Mouse (Mus musculus): ENCODE data around the gene Rapgef4. TPM values are rescaled to one million over a fixed set of nuclear protein-coding genes. Genes with fewer than 3 reads are reported as not detected.
A peak's percentile ranks its signal among the peaks of the same experiment; 100 is the strongest.

Gene Rapgef4
- polyA plus RNA-seq, 1 experiment from 2014 or later = 4.3 TPM

GRCm38 (mm10) chr2:72038651-72039251, 57.7 kb downstream of the Rapgef4 start:
- Histone ChIP-seq H3K27ac (0 out of 2 replicates have a peak overlapping the region, but pooled peaks have one; percentile 3), H3K36me3 (no peaks in the 10 kb centered on the region), H3K27me3 (replicated peaks) (no peaks in the 10 kb centered on the region), H3K4me1 (peaks cover 4% of the 10 kb centered on the region; the same call in 1 of the 2 replicates), H3K4me2 (peak overlapping the region; percentile 2; the same call in 1 of the 2 replicates), H3K9me3 (no peaks in the 10 kb centered on the region), H3K9ac (no peak overlapping the region), H3K4me3 (replicated peaks) (no peak overlapping the region)
- WGBS = 51% methylated on average over 18 of the region's 18 CpGs
- peak; percentile 36; the same call in 1 of the 2 replicates for ATAC-seq (ENCODE audit: insufficient read depth, low FRiP score, low read depth)

GRCm38 (mm10) chr2:72039522-72040045, 58.5 kb downstream of the Rapgef4 start:
- Histone ChIP-seq H3K27me3 (replicated peaks) (no peaks in the 10 kb centered on the region), H3K9me3 (no peaks in the 10 kb centered on the region), H3K4me2 (no peak overlapping the region), H3K4me3 (replicated peaks) (no peak overlapping the region), H3K4me1 (peaks cover 4% of the 10 kb centered on the region; the same call in 1 of the 2 replicates), H3K9ac (no peak overlapping the region), H3K27ac (no peak overlapping the region), H3K36me3 (no peaks in the 10 kb centered on the region)
- no peak for ATAC-seq (ENCODE audit: insufficient read depth, low FRiP score, low read depth)
- WGBS = 78% methylated on average over 8 of the region's 8 CpGs

- H3K4me2 ChIP-seq = no peak overlapping the region
- WGBS = 85% methylated on average over 6 of the region's 6 CpGs
- no peak for ATAC-seq (ENCODE audit: insufficient read depth, low FRiP score, low read depth)
- peaks cover 4% of the 10 kb centered on the region; the same call in 1 of the 2 replicates for H3K4me1 ChIP-seq
- H3K27ac ChIP-seq = no peak overlapping the region
- H3K36me3 ChIP-seq = no peaks in the 10 kb centered on the region
- H3K27me3 ChIP-seq (replicated peaks) = no peaks in the 10 kb centered on the region
- H3K9me3 ChIP-seq = no peaks in the 10 kb centered on the region
- H3K4me3 ChIP-seq (replicated peaks) = no peak overlapping the region
- H3K9ac ChIP-seq = no peak overlapping the region
Observed at GRCm38 (mm10) chr2:72041087-72041486, 60.0 kb downstream of the Rapgef4 start.

- Histone ChIP-seq H3K9ac (no peak overlapping the region), H3K27me3 (replicated peaks) (no peaks in the 10 kb centered on the region), H3K9me3 (no peaks in the 10 kb centered on the region), H3K27ac (no peak overlapping the region), H3K4me3 (replicated peaks) (no peak overlapping the region), H3K36me3 (no peaks in the 10 kb centered on the region), H3K4me2 (no peak overlapping the region), H3K4me1 (peaks cover 4% of the 10 kb centered on the region; the same call in 1 of the 2 replicates)
- no peak for ATAC-seq (ENCODE audit: insufficient read depth, low FRiP score, low read depth)
- WGBS = 87% methylated on average over 10 of the region's 10 CpGs
Observed at GRCm38 (mm10) chr2:72042093-72042492, 61.1 kb downstream of the Rapgef4 start.

GRCm38 (mm10) chr2:72044191-72044590, 63.2 kb downstream of the Rapgef4 start:
- 22% methylated on average over 6 of the region's 6 CpGs for WGBS
- ATAC-seq (ENCODE audit: insufficient read depth, low FRiP score, low read depth) = no peak
- Histone ChIP-seq H3K4me3 (replicated peaks) (no peak overlapping the region), H3K9ac (no peak overlapping the region), H3K4me1 (peaks cover under 1% of the 10 kb centered on the region; the same call in 1 of the 2 replicates), H3K27ac (no peak overlapping the region), H3K4me2 (no peak overlapping the region), H3K9me3 (no peaks in the 10 kb centered on the region), H3K36me3 (no peaks in the 10 kb centered on the region), H3K27me3 (replicated peaks) (no peaks in the 10 kb centered on the region)

- 85% methylated on average over 8 of the region's 8 CpGs for whole genome bisulfite sequencing
- H3K4me1 ChIP-seq = no peaks in the 10 kb centered on the region
- H3K9ac ChIP-seq = no peak overlapping the region
- no peaks in the 10 kb centered on the region for H3K36me3 ChIP-seq
- no peaks in the 10 kb centered on the region for H3K27me3 ChIP-seq (replicated peaks)
- H3K4me3 ChIP-seq (replicated peaks) = no peak overlapping the region
- no peak overlapping the region for H3K27ac ChIP-seq
- no peak for ATAC-seq (ENCODE audit: insufficient read depth, low FRiP score, low read depth)
- H3K9me3 ChIP-seq = no peaks in the 10 kb centered on the region
- H3K4me2 ChIP-seq = no peak overlapping the region
Observed at GRCm38 (mm10) chr2:72045024-72045423, 64.0 kb downstream of the Rapgef4 start.

GRCm38 (mm10) chr2:72045659-72046058, 64.6 kb downstream of the Rapgef4 start:
- no peak for ATAC-seq (ENCODE audit: insufficient read depth, low FRiP score, low read depth)
- Histone ChIP-seq H3K9me3 (no peaks in the 10 kb centered on the region), H3K4me1 (no peaks in the 10 kb centered on the region), H3K27ac (no peak overlapping the region), H3K27me3 (replicated peaks) (no peaks in the 10 kb centered on the region), H3K4me2 (no peak overlapping the region), H3K4me3 (replicated peaks) (no peak overlapping the region), H3K9ac (no peak overlapping the region), H3K36me3 (no peaks in the 10 kb centered on the region)
- WGBS = 62% methylated on average over 11 of the region's 11 CpGs

- 60% methylated on average over 7 of the region's 7 CpGs for WGBS
- Histone ChIP-seq H3K4me2 (no peak overlapping the region), H3K4me1 (0 out of 2 replicates have a peak, but pooled peaks cover 2% of the 10 kb centered on the region), H3K9me3 (no peaks in the 10 kb centered on the region), H3K4me3 (replicated peaks) (no peak overlapping the region), H3K9ac (no peak overlapping the region), H3K36me3 (no peaks in the 10 kb centered on the region), H3K27ac (no peak overlapping the region), H3K27me3 (replicated peaks) (no peaks in the 10 kb centered on the region)
- no peak for ATAC-seq (ENCODE audit: insufficient read depth, low FRiP score, low read depth)
Observed at GRCm38 (mm10) chr2:72050451-72050850, 69.4 kb downstream of the Rapgef4 start.

GRCm38 (mm10) chr2:72054280-72054679, 73.2 kb downstream of the Rapgef4 start:
- Histone ChIP-seq H3K4me3 (replicated peaks) (no peak overlapping the region), H3K4me1 (0 out of 2 replicates have a peak, but pooled peaks cover 2% of the 10 kb centered on the region), H3K9me3 (no peaks in the 10 kb centered on the region), H3K36me3 (no peaks in the 10 kb centered on the region), H3K4me2 (no peak overlapping the region), H3K27ac (peak overlapping the region; percentile 22; the same call in 1 of the 2 replicates), H3K9ac (no peak overlapping the region), H3K27me3 (replicated peaks) (no peaks in the 10 kb centered on the region)
- ATAC-seq (ENCODE audit: insufficient read depth, low FRiP score, low read depth) = no peak
- WGBS = 69% methylated on average over 5 of the region's 5 CpGs

GRCm38 (mm10) chr2:72054736-72055135, 73.7 kb downstream of the Rapgef4 start:
- no peaks in the 10 kb centered on the region for H3K9me3 ChIP-seq
- H3K4me3 ChIP-seq (replicated peaks) = no peak overlapping the region
- no peaks in the 10 kb centered on the region for H3K27me3 ChIP-seq (replicated peaks)
- H3K27ac ChIP-seq = no peak overlapping the region
- 0 out of 2 replicates have a peak, but pooled peaks cover 2% of the 10 kb centered on the region for H3K4me1 ChIP-seq
- H3K9ac ChIP-seq = no peak overlapping the region
- WGBS = 73% methylated on average over 6 of the region's 6 CpGs
- no peak overlapping the region for H3K4me2 ChIP-seq
- no peak for ATAC-seq (ENCODE audit: insufficient read depth, low FRiP score, low read depth)
- H3K36me3 ChIP-seq = no peaks in the 10 kb centered on the region

GRCm38 (mm10) chr2:72055476-72055875, 74.4 kb downstream of the Rapgef4 start:
- Histone ChIP-seq H3K36me3 (no peaks in the 10 kb centered on the region), H3K27ac (no peak overlapping the region), H3K4me1 (0 out of 2 replicates have a peak, but pooled peaks cover 2% of the 10 kb centered on the region), H3K27me3 (replicated peaks) (no peaks in the 10 kb centered on the region), H3K4me2 (no peak overlapping the region), H3K9me3 (no peaks in the 10 kb centered on the region), H3K4me3 (replicated peaks) (no peak overlapping the region), H3K9ac (no peak overlapping the region)
- no peak for ATAC-seq (ENCODE audit: insufficient read depth, low FRiP score, low read depth)
- 78% methylated on average over 5 of the region's 5 CpGs for WGBS

- Histone ChIP-seq H3K4me1 (0 out of 2 replicates have a peak, but pooled peaks cover 2% of the 10 kb centered on the region), H3K9ac (no peak overlapping the region), H3K9me3 (no peaks in the 10 kb centered on the region), H3K4me3 (replicated peaks) (no peak overlapping the region), H3K27me3 (replicated peaks) (no peaks in the 10 kb centered on the region), H3K4me2 (no peak overlapping the region), H3K36me3 (no peaks in the 10 kb centered on the region), H3K27ac (no peak overlapping the region; the same call in 1 of the 2 replicates)
- no peak for ATAC-seq (ENCODE audit: insufficient read depth, low FRiP score, low read depth)
- whole genome bisulfite sequencing = 65% methylated on average over 11 of the region's 11 CpGs
Observed at GRCm38 (mm10) chr2:72056081-72056874, 75.2 kb downstream of the Rapgef4 start.
